Mouse (Mus musculus): ENCODE data around the gene Slx4ip. TPM values are rescaled to one million over a fixed set of nuclear protein-coding genes. Genes with fewer than 3 reads are reported as not detected.

Gene Slx4ip
- polyA plus RNA-seq, 1 experiment from 2014 or later = 9.7 TPM

GRCm38 (mm10) chr2:137094301-137094700, 203.3 kb downstream of the Slx4ip start:
- peaks cover 28% of the 10 kb centered on the region for H3K4me1 ChIP-seq (replicated peaks; ENCODE audit: control insufficient read depth, insufficient read depth, low read length)
- H3K9me3 ChIP-seq (ENCODE audit: control insufficient read depth, low read length) = no peaks in the 10 kb centered on the region
- H3K27ac ChIP-seq (ENCODE audit: low read depth, low read length) = no peak overlapping the region
- ATAC-seq (replicated peaks; ENCODE audit: low FRiP score) (no peak), DNase-seq (ENCODE audit: low spot score) (no peak)
- H3K9ac ChIP-seq (ENCODE audit: low read length) = no peak overlapping the region
- H3K4me3 ChIP-seq (ENCODE audit: low read depth, low read length) = no peak overlapping the region
- H3K4me2 ChIP-seq (ENCODE audit: low read depth, low read length, severe bottlenecking) = no peak overlapping the region
- 45% methylated on average over 8 of the region's 8 CpGs for WGBS
- H3K27me3 ChIP-seq (ENCODE audit: control insufficient read depth, insufficient read depth, low read length) = no peaks in the 10 kb centered on the region
- peaks cover 7% of the 10 kb centered on the region for H3K36me3 ChIP-seq (ENCODE audit: control insufficient read depth, insufficient read depth, low read length)

DNA sequence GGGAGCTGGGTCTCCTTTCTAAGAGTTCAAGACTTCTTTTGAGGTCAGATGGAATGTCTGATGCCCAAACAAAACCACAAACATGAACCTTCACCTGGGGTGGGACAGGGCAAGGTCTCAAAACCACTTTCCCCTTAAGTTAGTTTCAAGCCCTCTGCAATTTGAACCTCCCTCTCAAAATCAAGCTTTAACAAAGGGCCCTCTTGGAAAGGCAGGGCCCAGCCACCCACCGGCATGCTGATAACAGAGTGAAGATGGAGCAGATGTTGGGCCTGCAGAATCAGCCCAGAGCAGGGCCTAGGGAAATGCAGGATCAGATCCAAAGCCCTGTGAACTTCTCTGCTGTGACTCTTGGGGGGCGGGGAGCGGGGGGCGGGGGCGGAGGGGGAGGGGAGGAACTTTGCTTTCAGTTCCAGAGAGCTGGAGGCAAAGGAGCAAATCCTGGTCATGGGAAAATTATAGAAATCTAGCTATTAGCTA, 206.0 kb downstream of the Slx4ip start:
- no peak overlapping the region for H3K4me3 ChIP-seq (ENCODE audit: low read depth, low read length)
- H3K27ac ChIP-seq (ENCODE audit: low read depth, low read length) = no peak overlapping the region
- H3K4me1 ChIP-seq (replicated peaks; ENCODE audit: control insufficient read depth, insufficient read depth, low read length) = peaks cover 41% of the 10 kb centered on the region
- 6% methylated on average over 5 of the region's 5 CpGs for whole genome bisulfite sequencing
- ATAC-seq (replicated peaks; ENCODE audit: low FRiP score) (no peak), DNase-seq (ENCODE audit: low spot score) (no peak)
- no peaks in the 10 kb centered on the region for H3K27me3 ChIP-seq (ENCODE audit: control insufficient read depth, insufficient read depth, low read length)
- no peaks in the 10 kb centered on the region for H3K9me3 ChIP-seq (ENCODE audit: control insufficient read depth, low read length)
- H3K36me3 ChIP-seq (ENCODE audit: control insufficient read depth, insufficient read depth, low read length) = peaks cover 5% of the 10 kb centered on the region
- no peak overlapping the region for H3K9ac ChIP-seq (ENCODE audit: low read length)
- no peak overlapping the region for H3K4me2 ChIP-seq (ENCODE audit: low read depth, low read length, severe bottlenecking)

DNA sequence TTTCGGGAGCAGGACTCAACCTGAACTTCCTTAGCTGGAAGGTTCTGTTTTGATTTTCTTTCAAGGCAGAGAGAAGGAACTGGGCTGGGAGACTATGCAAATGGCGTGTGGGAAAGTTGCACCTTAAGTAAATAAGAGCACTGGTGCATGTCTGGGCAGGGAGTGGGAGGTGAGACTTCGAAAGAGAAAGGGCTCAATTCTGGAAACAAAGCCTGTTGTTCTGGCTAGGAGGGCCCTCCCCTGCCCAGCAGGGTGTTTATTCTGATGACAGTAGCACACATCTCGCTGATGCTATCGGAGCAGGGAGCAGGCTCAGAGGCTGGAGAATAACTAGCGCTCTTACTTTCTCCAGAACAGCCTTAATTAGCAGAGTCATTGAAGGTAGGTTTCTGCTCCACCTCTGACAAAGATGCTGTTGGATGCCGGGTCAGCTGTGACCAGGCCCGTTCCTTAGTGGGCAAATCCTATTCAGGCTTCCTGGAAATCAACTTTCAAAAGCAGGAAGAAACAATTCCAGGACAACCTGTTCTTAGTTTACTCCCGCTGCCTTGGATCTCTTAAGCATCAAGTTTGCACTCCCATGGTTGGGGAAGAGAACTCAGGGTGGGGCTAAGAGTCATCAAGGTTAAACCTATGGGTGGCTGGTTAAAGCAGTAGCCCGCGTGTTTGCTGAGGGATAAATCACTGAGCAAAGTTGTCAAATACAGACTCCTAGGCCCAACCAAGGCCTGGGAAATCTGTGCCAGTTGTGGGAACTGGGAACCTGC, 207.4 kb downstream of the Slx4ip start:
- ATAC-seq (replicated peaks; ENCODE audit: low FRiP score) (0 out of 2 replicates have a peak, but pooled peaks have one; percentile 22), DNase-seq (ENCODE audit: low spot score) (no peak)
- H3K27ac ChIP-seq (ENCODE audit: low read depth, low read length) = peak overlapping the region; percentile 70
- 10% methylated on average over 11 of the region's 11 CpGs for WGBS
- peak overlapping the region; percentile 7; the same call in 1 of the 2 replicates for H3K9ac ChIP-seq (ENCODE audit: low read length)
- H3K4me1 ChIP-seq (replicated peaks; ENCODE audit: control insufficient read depth, insufficient read depth, low read length) = peaks cover 36% of the 10 kb centered on the region
- no peaks in the 10 kb centered on the region for H3K27me3 ChIP-seq (ENCODE audit: control insufficient read depth, insufficient read depth, low read length)
- H3K36me3 ChIP-seq (ENCODE audit: control insufficient read depth, insufficient read depth, low read length) = peaks cover 5% of the 10 kb centered on the region
- no peak overlapping the region for H3K4me3 ChIP-seq (ENCODE audit: low read depth, low read length)
- H3K4me2 ChIP-seq (ENCODE audit: low read depth, low read length, severe bottlenecking) = no peak overlapping the region
- no peaks in the 10 kb centered on the region for H3K9me3 ChIP-seq (ENCODE audit: control insufficient read depth, low read length)

- Histone ChIP-seq H3K9ac (ENCODE audit: low read length) (no peak overlapping the region), H3K4me2 (ENCODE audit: low read depth, low read length, severe bottlenecking) (0 out of 2 replicates have a peak overlapping the region, but pooled peaks have one; percentile 2), H3K36me3 (ENCODE audit: control insufficient read depth, insufficient read depth, low read length) (peaks cover 5% of the 10 kb centered on the region), H3K27ac (ENCODE audit: low read depth, low read length) (peak overlapping the region; percentile 70), H3K4me1 (replicated peaks; ENCODE audit: control insufficient read depth, insufficient read depth, low read length) (peaks cover 36% of the 10 kb centered on the region), H3K9me3 (ENCODE audit: control insufficient read depth, low read length) (no peaks in the 10 kb centered on the region), H3K4me3 (ENCODE audit: low read depth, low read length) (no peak overlapping the region), H3K27me3 (ENCODE audit: control insufficient read depth, insufficient read depth, low read length) (no peaks in the 10 kb centered on the region)
- WGBS = 7% methylated on average over 6 of the region's 6 CpGs
- no peak for DNase-seq (ENCODE audit: low spot score)
- ATAC-seq (replicated peaks; ENCODE audit: low FRiP score) = peak; percentile 75
Measured at GRCm38 (mm10) chr2:137099211-137099734, 208.3 kb downstream of the Slx4ip start.

DNA sequence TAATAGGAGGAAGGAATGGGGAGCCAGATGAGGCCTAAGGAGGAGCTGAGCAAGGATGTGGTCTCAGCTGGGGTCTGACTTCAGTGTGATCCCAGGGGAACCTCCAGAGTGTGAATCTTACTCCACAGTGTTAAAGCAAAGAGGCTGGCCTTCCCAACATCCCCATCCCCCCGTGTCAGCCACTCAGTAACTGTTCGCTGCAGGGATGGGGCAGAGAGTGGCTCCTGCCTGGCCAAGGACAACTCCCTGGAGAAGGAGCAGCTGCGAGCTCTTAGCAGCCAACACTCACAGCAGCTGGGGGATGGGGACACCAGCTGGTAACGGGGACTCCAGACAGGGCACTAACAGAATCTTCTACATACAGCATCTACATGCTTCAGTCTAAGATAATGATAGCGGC, 210.1 kb downstream of the Slx4ip start:
- no peaks in the 10 kb centered on the region for H3K9me3 ChIP-seq (ENCODE audit: control insufficient read depth, low read length)
- H3K36me3 ChIP-seq (ENCODE audit: control insufficient read depth, insufficient read depth, low read length) = peaks cover 3% of the 10 kb centered on the region
- no peak overlapping the region for H3K27ac ChIP-seq (ENCODE audit: low read depth, low read length)
- DNase-seq (ENCODE audit: low spot score) = peak; percentile 63
- H3K4me2 ChIP-seq (ENCODE audit: low read depth, low read length, severe bottlenecking) = no peak overlapping the region
- H3K9ac ChIP-seq (ENCODE audit: low read length) = no peak overlapping the region; the same call in 1 of the 2 replicates
- 42% methylated on average over 5 of the region's 5 CpGs for WGBS
- peak; percentile 40 for ATAC-seq (replicated peaks; ENCODE audit: low FRiP score)
- H3K4me3 ChIP-seq (ENCODE audit: low read depth, low read length) = no peak overlapping the region
- no peaks in the 10 kb centered on the region for H3K27me3 ChIP-seq (ENCODE audit: control insufficient read depth, insufficient read depth, low read length)
- peaks cover 32% of the 10 kb centered on the region for H3K4me1 ChIP-seq (replicated peaks; ENCODE audit: control insufficient read depth, insufficient read depth, low read length)

- WGBS = 38% methylated on average over 4 of the region's 4 CpGs
- H3K27me3 ChIP-seq (ENCODE audit: control insufficient read depth, insufficient read depth, low read length) = 0 out of 2 replicates have a peak, but pooled peaks cover 2% of the 10 kb centered on the region
- no peak overlapping the region for H3K4me2 ChIP-seq (ENCODE audit: low read depth, low read length, severe bottlenecking)
- H3K4me3 ChIP-seq (ENCODE audit: low read depth, low read length) = no peak overlapping the region
- H3K4me1 ChIP-seq (replicated peaks; ENCODE audit: control insufficient read depth, insufficient read depth, low read length) = peaks cover 34% of the 10 kb centered on the region
- DNase-seq (ENCODE audit: low spot score) = no peak
- no peak for ATAC-seq (replicated peaks; ENCODE audit: low FRiP score)
- no peaks in the 10 kb centered on the region for H3K9me3 ChIP-seq (ENCODE audit: control insufficient read depth, low read length)
- H3K27ac ChIP-seq (ENCODE audit: low read depth, low read length) = no peak overlapping the region
- no peak overlapping the region for H3K9ac ChIP-seq (ENCODE audit: low read length)
- no peaks in the 10 kb centered on the region for H3K36me3 ChIP-seq (ENCODE audit: control insufficient read depth, insufficient read depth, low read length)
Measured at GRCm38 (mm10) chr2:137107203-137107602, 216.2 kb downstream of the Slx4ip start.

DNA sequence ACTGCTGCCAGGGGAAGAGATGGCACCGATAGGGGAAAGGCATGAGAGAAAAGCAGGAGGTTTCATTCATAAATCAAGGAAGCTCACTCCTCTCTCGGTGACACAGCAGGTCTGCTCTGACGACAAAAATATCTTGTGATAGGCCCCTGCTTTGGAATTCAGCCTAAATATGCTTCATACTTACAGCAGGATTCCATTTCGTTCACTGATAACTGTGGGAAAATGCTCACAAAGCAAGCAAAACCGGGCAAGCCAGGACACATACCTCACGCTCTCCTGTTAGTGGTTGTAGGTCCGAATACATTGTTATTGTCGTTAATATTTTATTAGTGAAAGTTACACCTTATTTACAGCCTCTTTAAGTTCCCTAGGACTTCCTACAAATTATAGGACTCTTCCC, 216.9 kb downstream of the Slx4ip start:
- Histone ChIP-seq H3K27ac (ENCODE audit: low read depth, low read length) (no peak overlapping the region), H3K36me3 (ENCODE audit: control insufficient read depth, insufficient read depth, low read length) (no peaks in the 10 kb centered on the region), H3K9me3 (ENCODE audit: control insufficient read depth, low read length) (no peaks in the 10 kb centered on the region), H3K4me3 (ENCODE audit: low read depth, low read length) (no peak overlapping the region), H3K4me1 (replicated peaks; ENCODE audit: control insufficient read depth, insufficient read depth, low read length) (peaks cover 40% of the 10 kb centered on the region), H3K4me2 (ENCODE audit: low read depth, low read length, severe bottlenecking) (no peak overlapping the region), H3K9ac (ENCODE audit: low read length) (no peak overlapping the region), H3K27me3 (ENCODE audit: control insufficient read depth, insufficient read depth, low read length) (0 out of 2 replicates have a peak, but pooled peaks cover 2% of the 10 kb centered on the region)
- no peak for DNase-seq (ENCODE audit: low spot score)
- ATAC-seq (replicated peaks; ENCODE audit: low FRiP score) = no peak
- 54% methylated on average over 8 of the region's 8 CpGs for WGBS

GRCm38 (mm10) chr2:137109321-137110213, 218.5 kb downstream of the Slx4ip start:
- no peak overlapping the region for H3K4me3 ChIP-seq (ENCODE audit: low read depth, low read length)
- H3K36me3 ChIP-seq (ENCODE audit: control insufficient read depth, insufficient read depth, low read length) = no peaks in the 10 kb centered on the region
- WGBS = 16% methylated on average over 15 of the region's 15 CpGs
- peak overlapping the region; percentile 70 for H3K27ac ChIP-seq (ENCODE audit: low read depth, low read length)
- H3K4me2 ChIP-seq (ENCODE audit: low read depth, low read length, severe bottlenecking) = peak overlapping the region; percentile 34
- DNase-seq (ENCODE audit: low spot score) = peak; percentile 78
- H3K27me3 ChIP-seq (ENCODE audit: control insufficient read depth, insufficient read depth, low read length) = 0 out of 2 replicates have a peak, but pooled peaks cover 2% of the 10 kb centered on the region
- peak; percentile 70 for ATAC-seq (replicated peaks; ENCODE audit: low FRiP score)
- peaks cover 41% of the 10 kb centered on the region for H3K4me1 ChIP-seq (replicated peaks; ENCODE audit: control insufficient read depth, insufficient read depth, low read length)
- no peak overlapping the region for H3K9ac ChIP-seq (ENCODE audit: low read length)
- no peaks in the 10 kb centered on the region for H3K9me3 ChIP-seq (ENCODE audit: control insufficient read depth, low read length)
